Mouse (Mus musculus) ZHBTc4 (cell line): ENCODE measurements at regions not wholly inside any gene's neighbourhood (a gene's known extent, or its start where the extent isn't known, plus 50 kb on each side); places are given as distances from the start of the nearest gene placed in this dataset.
"Not testable (repeated sequence)": the region's sequence is repeated elsewhere in the genome, so short reads cannot be mapped to it uniquely, and the experiment has no call there.

ENCODE experiments used
- DNase-seq: peaks from one replicate; pipeline ENCODE4 v3.0.0-alpha.2; 2011; ENCODE audit warnings: low read depth, low spot score

DNA sequence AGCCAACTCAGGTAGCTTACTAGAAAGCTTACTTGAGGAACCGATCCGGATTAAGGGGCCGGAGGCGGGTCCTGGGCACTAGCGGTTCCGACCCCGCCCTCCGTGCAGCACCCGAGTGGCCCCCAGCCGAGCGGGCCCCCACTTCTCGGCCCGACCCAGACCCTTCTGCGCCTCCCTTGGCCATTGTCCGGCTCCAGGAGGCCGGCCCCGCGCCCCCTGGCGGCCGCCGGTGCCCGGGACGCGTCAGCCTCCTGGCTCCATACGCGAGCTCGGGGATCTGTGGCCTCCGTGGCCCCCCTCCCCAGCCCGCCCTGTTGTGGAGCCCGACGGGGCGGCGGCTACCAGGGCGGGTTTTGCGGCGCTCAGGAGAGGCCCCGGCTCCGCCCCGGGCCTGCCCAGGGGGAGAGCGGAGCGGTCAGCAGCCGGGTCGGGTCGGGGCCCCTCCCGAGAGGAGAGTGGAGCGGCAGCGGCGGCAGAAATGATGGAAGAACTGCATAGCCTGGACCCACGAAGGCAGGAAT lies 94.3 kb upstream of the Zfp986 start:
- peak; percentile 12 for DNase-seq

- DNase-seq = not testable (repeated sequence)
These were observed 93.7 kb upstream of the Zfp986 start for GRCm38 (mm10) chr4:145774884-145775283.

DNA sequence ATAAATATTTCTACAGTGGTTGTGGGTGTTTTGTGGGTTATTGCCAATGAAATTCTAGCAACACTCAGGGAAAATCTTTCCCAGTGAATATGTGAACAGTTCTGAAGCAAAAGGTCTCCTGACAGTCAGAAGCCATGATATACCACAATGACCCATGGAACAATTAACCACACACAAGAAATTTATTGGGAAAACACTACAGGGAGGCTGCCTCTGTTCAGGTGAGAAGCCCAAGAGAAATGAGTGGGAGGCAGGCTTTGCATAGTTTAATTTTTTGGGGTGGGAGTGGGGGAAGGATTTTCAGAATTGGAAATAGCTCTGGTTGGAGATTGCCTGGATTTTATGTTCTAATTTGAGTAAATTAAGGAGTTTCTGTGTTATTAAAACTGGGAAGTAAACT lies 92.1 kb upstream of the Zfp986 start:
- DNase-seq = not testable (repeated sequence)

GRCm38 (mm10) chr4:145781281-145781896 lies 87.2 kb upstream of the Zfp986 start:
- not testable (repeated sequence) for DNase-seq

DNA sequence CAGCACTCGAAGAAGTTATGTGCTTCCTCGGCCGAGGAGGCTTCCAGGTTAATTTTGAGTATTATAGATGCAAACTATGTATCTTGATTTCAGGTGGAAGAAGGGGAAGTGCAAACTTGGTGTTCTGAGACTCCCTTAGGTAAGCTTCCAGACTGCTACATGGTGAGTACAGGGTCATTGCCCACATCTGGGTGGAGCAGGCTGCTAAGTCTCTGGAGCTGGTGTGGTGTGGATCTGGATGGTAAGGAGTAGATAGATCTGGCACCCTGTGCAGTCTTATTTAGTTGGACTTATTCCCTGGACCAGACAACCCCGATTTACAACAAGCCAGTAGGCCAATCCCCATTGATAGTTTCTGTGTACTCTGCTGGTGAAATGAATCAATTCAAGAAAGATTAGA lies 53.9 kb upstream of the Zfp986 start:
- not testable (repeated sequence) for DNase-seq
